Mouse (Mus musculus) olfactory bulb, adult 2 months (tissue): ENCODE measurements around the gene Olfr1249.

Experiments
- CTCF ChIP-seq: fragments of 200-500 bp; IDR thresholded peaks from 2 replicates; pipeline ENCODE4 v1.5.1; 2012; ENCODE audit warnings: low read depth, mild to moderate bottlenecking, low read length, moderate library complexity; ENCODE audit not compliant: insufficient read depth
- POLR2A ChIP-seq: fragments of 200-500 bp; IDR thresholded peaks from 2 replicates; pipeline ENCODE4 v1.6.1; 2012; ENCODE audit warnings: mild to moderate bottlenecking, low read depth, low read length, moderate library complexity; ENCODE audit not compliant: insufficient read depth

DNA sequence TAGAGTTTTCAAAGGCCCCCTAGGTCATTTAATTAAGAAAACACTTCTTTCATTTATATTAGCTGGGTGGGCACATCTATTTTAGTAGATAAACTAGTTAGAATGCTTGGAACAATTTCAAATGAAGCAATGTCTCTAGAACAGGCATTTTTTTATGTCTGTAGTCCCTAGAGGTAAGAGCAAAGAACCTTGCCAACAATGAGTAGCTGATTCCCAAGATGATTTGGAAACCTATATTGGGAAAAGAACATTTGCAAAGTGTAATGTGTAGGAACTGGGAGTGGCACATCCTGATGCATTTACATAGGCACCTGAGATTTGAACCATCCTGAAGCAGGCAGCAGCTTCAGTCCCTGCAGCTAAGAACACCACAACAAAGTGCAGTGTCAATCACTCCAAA is 26.6 kb upstream of the Olfr1249 start, which contains the start of gene Olfr1250:
- no peak for TF ChIP-seq POLR2A
- TF ChIP-seq CTCF = no peak
